Mouse (Mus musculus): ENCODE data around the gene Nckap5l.
A peak's percentile ranks its signal among the peaks of the same experiment; 100 is the strongest.
"Not testable (repeated sequence)": the region's sequence is repeated elsewhere in the genome, so short reads cannot be mapped to it uniquely, and the experiment has no call there.

Gene Nckap5l

GRCm38 (mm10) chr15:99469067-99469466, 11.5 kb upstream of the Nckap5l start:
- DNase-seq (ENCODE audit: low spot score) = peak; percentile 80

- DNase-seq (ENCODE audit: low spot score) = no peak
Measured at GRCm38 (mm10) chr15:99463194-99463593, 5.6 kb upstream of the Nckap5l start.

- DNase-seq (ENCODE audit: low spot score) = peak; percentile 37
Measured at GRCm38 (mm10) chr15:99456963-99457605, 464 bp downstream of the Nckap5l start.

- no peak for DNase-seq (ENCODE audit: low spot score)
Measured at GRCm38 (mm10) chr15:99456338-99456962, 1.1 kb downstream of the Nckap5l start.

- no peak for DNase-seq (ENCODE audit: low spot score)
Measured at GRCm38 (mm10) chr15:99455415-99455814, 2.1 kb downstream of the Nckap5l start.

- DNase-seq (ENCODE audit: low spot score) = no peak
Measured at GRCm38 (mm10) chr15:99454585-99455279, 2.8 kb downstream of the Nckap5l start.

GRCm38 (mm10) chr15:99453153-99453900, 4.2 kb downstream of the Nckap5l start:
- no peak for DNase-seq (ENCODE audit: low spot score)

- no peak for DNase-seq (ENCODE audit: low spot score)
Measured at GRCm38 (mm10) chr15:99449751-99450280, 7.7 kb downstream of the Nckap5l start.

- no peak for DNase-seq (ENCODE audit: low spot score)
Measured at GRCm38 (mm10) chr15:99449131-99449750, 8.3 kb downstream of the Nckap5l start.

GRCm38 (mm10) chr15:99446136-99446535, 11.4 kb downstream of the Nckap5l start:
- DNase-seq (ENCODE audit: low spot score) = not testable (repeated sequence)

GRCm38 (mm10) chr15:99445567-99445966, 12.0 kb downstream of the Nckap5l start:
- no peak for DNase-seq (ENCODE audit: low spot score)

- no peak for DNase-seq (ENCODE audit: low spot score)
Measured at GRCm38 (mm10) chr15:99442358-99442757, 15.2 kb downstream of the Nckap5l start.

GRCm38 (mm10) chr15:99440816-99441457, 16.6 kb downstream of the Nckap5l start:
- no peak for DNase-seq (ENCODE audit: low spot score)

GRCm38 (mm10) chr15:99440112-99440815, 17.3 kb downstream of the Nckap5l start:
- no peak for DNase-seq (ENCODE audit: low spot score)

- DNase-seq (ENCODE audit: low spot score) = no peak
Measured at GRCm38 (mm10) chr15:99438966-99439698, 18.4 kb downstream of the Nckap5l start.

GRCm38 (mm10) chr15:99433913-99434312, 23.6 kb downstream of the Nckap5l start:
- DNase-seq (ENCODE audit: low spot score) = no peak

- no peak for DNase-seq (ENCODE audit: low spot score)
Measured at GRCm38 (mm10) chr15:99433081-99433718, 24.3 kb downstream of the Nckap5l start.

GRCm38 (mm10) chr15:99431967-99432366, 25.6 kb downstream of the Nckap5l start:
- no peak for DNase-seq (ENCODE audit: low spot score)

- no peak for DNase-seq (ENCODE audit: low spot score)
Measured at GRCm38 (mm10) chr15:99431504-99431903, 26.0 kb downstream of the Nckap5l start.

All from T-cell, adult 2 months (primary cell).